Mouse (Mus musculus) thymus, adult 2 months (tissue): Measurements from ENCODE around the gene Neu2.

ENCODE experiments used
- CTCF ChIP-seq: fragments of 200-500 bp; IDR thresholded peaks from 2 replicates; pipeline ENCODE4 v1.5.1; 2012; ENCODE audit warnings: mild to moderate bottlenecking, control low read depth, low read length, moderate library complexity, borderline replicate concordance; ENCODE audit not compliant: control insufficient read depth, poor library complexity, insufficient read depth; ENCODE audit errors: extremely low read depth
- POLR2A ChIP-seq: fragments of 200-500 bp; IDR thresholded peaks from 2 replicates; pipeline ENCODE4 v1.6.1; 2012; ENCODE audit warnings: mild to moderate bottlenecking, low read length, control low read depth, moderate library complexity; ENCODE audit not compliant: control insufficient read depth, poor library complexity, insufficient read depth; ENCODE audit errors: extremely low read depth

DNA sequence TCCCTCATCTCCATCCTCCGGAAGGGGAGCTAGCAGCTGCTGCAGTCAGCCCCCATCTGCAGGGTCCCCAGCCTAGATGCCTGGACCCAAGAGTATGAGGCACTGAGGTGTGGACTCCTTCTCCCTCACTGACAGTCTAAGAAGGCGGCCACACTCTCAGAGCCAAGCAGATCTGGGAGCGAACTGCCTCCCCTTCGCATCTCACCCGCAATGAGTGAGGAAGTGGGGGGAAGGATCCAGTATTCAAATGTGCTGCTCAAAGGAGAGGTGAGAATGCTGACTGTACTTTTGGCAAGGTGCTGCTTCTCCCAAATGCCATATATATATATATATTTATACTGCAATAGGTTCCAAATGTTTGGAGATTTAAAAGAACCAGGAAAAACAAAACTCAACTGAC lies 93.7 kb downstream of the Neu2 start:
- TF ChIP-seq CTCF (no peak), POLR2A (no peak)
